In genomic region chr5:33430511-33431172, GRCm38 (mm10) we compare ENCODE assay signal across 9 mouse cellular contexts. TPM values are rescaled to one million over a fixed set of nuclear protein-coding genes. Genes with fewer than 3 reads are reported as not detected.
DNase-seq lines count a peak whose midpoint lies in the region; ATAC-seq lines count a peak whose summit lies in the region.
"Had no signal": no experiment of that assay in that cellular context is flagged by ENCODE, and none has a peak within 500 bp of the region (broad histone marks: within the 10 kb centered on the region; RNA-seq: fewer than 3 reads in every experiment).

No protein-coding gene starts in this region.

- no peak for DNase-seq in heart, adult 11 months
- peak; percentile 64 for DNase-seq in midbrain, embryonic 14.5 days
- no peak for DNase-seq in left cerebral cortex, adult 11 months (ENCODE audit: low spot score)
- DNase-seq in left cerebral cortex, postnatal 36 days (ENCODE audit: low spot score in 2 of 2): no peak
- DNase-seq in lung, postnatal 14 days: no peak

- H3K9me3 ChIP-seq in heart, embryonic 14.5 days (ENCODE audit: control insufficient read depth, low read length): no peaks in the 10 kb centered on the region
- H3K9me3 ChIP-seq in hindbrain, embryonic 12.5 days (replicated peaks): no peaks in the 10 kb centered on the region
- no peaks in the 10 kb centered on the region for H3K9me3 ChIP-seq in midbrain, embryonic 14.5 days (ENCODE audit: control insufficient read depth, low read length)

- peak overlapping the region; percentile 61 for H3K4me2 ChIP-seq in heart, embryonic 14.5 days (ENCODE audit: low read length)
- peak overlapping the region; percentile 46 for H3K4me2 ChIP-seq in hindbrain, embryonic 12.5 days (replicated peaks)
- peak overlapping the region; percentile 30 for H3K4me2 ChIP-seq in midbrain, embryonic 14.5 days (ENCODE audit: low read length)

- H3K4me1 ChIP-seq in heart, embryonic 14.5 days (ENCODE audit: control insufficient read depth in 2 of 2, insufficient read depth in 2 of 2, low read length in 2 of 2): peaks cover 9 to 39% of the 10 kb centered on the region in 2 experiments
- peaks cover 4% of the 10 kb centered on the region; the same call in 1 of the 2 replicates for H3K4me1 ChIP-seq in brown adipose tissue, adult 24 weeks (ENCODE audit: control insufficient read depth, insufficient read depth, insufficient read length, low read length)
- peaks cover 33% of the 10 kb centered on the region for H3K4me1 ChIP-seq in hindbrain, embryonic 12.5 days
- peaks cover 16% of the 10 kb centered on the region for H3K4me1 ChIP-seq in midbrain, embryonic 14.5 days (ENCODE audit: control insufficient read depth, insufficient read depth, low read length)

- H3K4me3 ChIP-seq in heart, embryonic 14.5 days (ENCODE audit: control insufficient read depth in 1 of 2, insufficient read depth in 1 of 2, low read depth in 1 of 2, low read length in 2 of 2): peak overlapping the region; percentile 15 to 41; a peak in 3 of 4 replicates
- H3K4me3 ChIP-seq in brown adipose tissue, adult 24 weeks (ENCODE audit: insufficient read depth, low read depth, low read length): peak overlapping the region; percentile 43
- peak overlapping the region; percentile 31 for H3K4me3 ChIP-seq in hindbrain, embryonic 12.5 days
- H3K4me3 ChIP-seq in midbrain, embryonic 14.5 days (replicated peaks; ENCODE audit: low read depth, low read length): peak overlapping the region; percentile 17; the same call in 1 of the 2 replicates

- no peak overlapping the region for H3K27ac ChIP-seq in heart, embryonic 14.5 days (replicated peaks in 1 of 2; ENCODE audit: control insufficient read depth in 1 of 2, insufficient read depth in 1 of 2, low read depth in 2 of 2, low read length in 2 of 2)
- H3K27ac ChIP-seq in brown adipose tissue, adult 24 weeks (replicated peaks; ENCODE audit: low read depth, low read length): no peak overlapping the region
- H3K27ac ChIP-seq in hindbrain, embryonic 12.5 days: no peak overlapping the region
- no peak overlapping the region for H3K27ac ChIP-seq in midbrain, embryonic 14.5 days (replicated peaks; ENCODE audit: low read depth, low read length)

- no peak overlapping the region for H3K9ac ChIP-seq in heart, embryonic 14.5 days (ENCODE audit: low read length)
- H3K9ac ChIP-seq in hindbrain, embryonic 12.5 days: peak overlapping the region; percentile 23; the same call in 1 of the 2 replicates
- no peak overlapping the region for H3K9ac ChIP-seq in midbrain, embryonic 14.5 days (replicated peaks; ENCODE audit: low read length)

- WGBS in heart, embryonic 14.5 days: 1% methylated on average over 52 of the region's 64 CpGs
- WGBS in hindbrain, embryonic 12.5 days: 1% methylated on average over 63 of the region's 64 CpGs
- WGBS in midbrain, embryonic 14.5 days: under 1% methylated on average over 64 of the region's 64 CpGs

- peaks cover 81% of the 10 kb centered on the region for H3K27me3 ChIP-seq in heart, embryonic 14.5 days (ENCODE audit: control insufficient read depth, insufficient read depth, low read length)
- peaks cover 94% of the 10 kb centered on the region for H3K27me3 ChIP-seq in hindbrain, embryonic 12.5 days
- peaks cover 91% of the 10 kb centered on the region for H3K27me3 ChIP-seq in midbrain, embryonic 14.5 days (ENCODE audit: control insufficient read depth, insufficient read depth, low read length)

- H3K36me3 ChIP-seq in heart, embryonic 14.5 days (ENCODE audit: control insufficient read depth, insufficient read depth, low read length): no peaks in the 10 kb centered on the region
- H3K36me3 ChIP-seq in hindbrain, embryonic 12.5 days: no peaks in the 10 kb centered on the region
- no peaks in the 10 kb centered on the region for H3K36me3 ChIP-seq in midbrain, embryonic 14.5 days (ENCODE audit: control insufficient read depth, insufficient read depth, low read length)

- no peak for ATAC-seq in heart, embryonic 14.5 days (ENCODE audit: insufficient number of reproducible peaks, insufficient read depth, low FRiP score, low read depth)
- ATAC-seq in hindbrain, embryonic 12.5 days (ENCODE audit: low FRiP score): no peak
- ATAC-seq in midbrain, embryonic 14.5 days (ENCODE audit: low FRiP score, low TSS enrichment): no peak

- intact Hi-C loops in left cerebral cortex, postnatal 36 days (cut with DNase I): loop anchor here (10.0 kb wide), 1 partner anchor 1964 kb away; no protein-coding TSS in a partner anchor

RNA-seq across cellular contexts. Expression of gene Nkx1-1, which starts 3.1 kb away (rescaled TPM):
- not detected in 2 replicates for polyA plus RNA-seq in heart, embryonic 14.5 days (2014; fragmentation: Nextera tagmentation; extraction: Ambion mirVana)
- not detected in 2 replicates for polyA plus RNA-seq in brown adipose tissue, adult 24 weeks (2012; ENCODE audit: insufficient read depth, insufficient read length, missing spikeins)
- 2.8 and 3.2 TPM in 2 replicates for polyA plus RNA-seq in hindbrain, embryonic 12.5 days (2016; fragmentation: Nextera tagmentation; extraction: Ambion mirVana)
- polyA plus RNA-seq in midbrain, embryonic 14.5 days (2014; fragmentation: Nextera tagmentation; extraction: Ambion mirVana): 0.49 and 0.70 TPM in 2 replicates
- total RNA-seq in left cerebral cortex, postnatal 36 days (2021): not detected
- total RNA-seq: neutrophil, adult 5-6 weeks had no signal

RNA-seq across cellular contexts. Expression of gene Uvssa, which starts 52.3 kb away (rescaled TPM):
- polyA plus RNA-seq in heart, embryonic 14.5 days (2014; fragmentation: Nextera tagmentation; extraction: Ambion mirVana): 4.5 and 4.9 TPM in 2 replicates
- polyA plus RNA-seq in brown adipose tissue, adult 24 weeks (2012; ENCODE audit: insufficient read depth, insufficient read length, missing spikeins): 3.6 and 3.9 TPM in 2 replicates
- polyA plus RNA-seq in hindbrain, embryonic 12.5 days (2016; fragmentation: Nextera tagmentation; extraction: Ambion mirVana): 10.3 and 10.4 TPM in 2 replicates
- 7.6 and 8.4 TPM in 2 replicates for polyA plus RNA-seq in midbrain, embryonic 14.5 days (2014; fragmentation: Nextera tagmentation; extraction: Ambion mirVana)
- 1 to 10 TPM; 5.6 to 7.2 TPM for total RNA-seq in left cerebral cortex, postnatal 36 days (2021)
